Mouse (Mus musculus) CH12.LX (cell line): Measurements from ENCODE around the gene Rap1gds1. TPM values are rescaled to one million over a fixed set of nuclear protein-coding genes. Genes with fewer than 3 reads are reported as not detected.

Source experiments
- DNase-seq: peaks from one replicate; pipeline ENCODE4 v3.0.0-alpha.2; 2013; ENCODE audit errors: extremely low read depth
- H3K27ac ChIP-seq: 2 replicates; pipeline ENCODE4 v1.5.1; 2012; ENCODE audit warnings: low read depth, mild to moderate bottlenecking, control low read depth, moderate library complexity; ENCODE audit not compliant: insufficient read depth
- H3K27me3 ChIP-seq: replicated peaks from 2 replicates; pipeline ENCODE3; 2012; ENCODE audit warnings: inconsistent platforms
- H3K36me3 ChIP-seq, 2 experiments: replicated peaks in 1 of 2; 2 replicates each; pipeline versions ENCODE3 to v1.6.1; 2012; ENCODE audit warnings: inconsistent platforms in 1 of 2, low read length in 1 of 2, mild to moderate bottlenecking in 1 of 2, mixed read lengths in 1 of 2, moderate library complexity in 1 of 2; ENCODE audit not compliant: control insufficient read depth in 1 of 2, insufficient read depth in 1 of 2
- H3K4me1 ChIP-seq, 2 experiments: 2 replicates each; pipeline ENCODE4 v1.6.1; 2012; ENCODE audit warnings: inconsistent platforms in 1 of 2, moderate library complexity in 1 of 2; ENCODE audit not compliant: insufficient read depth in 2 of 2, control insufficient read depth in 1 of 2
- H3K4me2 ChIP-seq: 2 replicates; pipeline ENCODE4 v1.6.1; 2012; ENCODE audit warnings: low read depth, mild to moderate bottlenecking, control low read depth; ENCODE audit not compliant: poor library complexity, insufficient read depth, severe bottlenecking
- H3K4me3 ChIP-seq, 3 experiments: fragments of 150-350 bp in 1 of 3; sonication (generic) in 1 of 3; replicated peaks in 1 of 3; 2 replicates each; pipeline versions ENCODE3 to v1.5.1; 2011 to 2012; ENCODE audit warnings: low read depth in 2 of 3, low read length in 2 of 3, mild to moderate bottlenecking in 2 of 3, moderate library complexity in 2 of 3, control low read depth in 1 of 3, improper control_type of control experiment in 1 of 3, inconsistent platforms in 1 of 3, mixed read lengths in 1 of 3; ENCODE audit not compliant: poor library complexity in 1 of 3
- H3K79me2 ChIP-seq: replicated peaks from 2 replicates; pipeline ENCODE4 v1.6.1; 2012; ENCODE audit warnings: mild to moderate bottlenecking, moderate library complexity; ENCODE audit not compliant: control insufficient read depth, poor library complexity, insufficient read depth, severe bottlenecking; ENCODE audit errors: extremely low read depth
- H3K9ac ChIP-seq: 2 replicates; pipeline ENCODE4 v1.6.1; 2012; ENCODE audit warnings: low read depth, mild to moderate bottlenecking, control low read depth, moderate library complexity; ENCODE audit not compliant: insufficient read depth
- H3K9me3 ChIP-seq: replicated peaks from 2 replicates; pipeline ENCODE3; 2012; ENCODE audit warnings: low read length, inconsistent platforms, mixed read lengths
- BHLHE40 ChIP-seq: IDR thresholded peaks from 2 replicates; pipeline ENCODE4 v1.6.1; 2011; ENCODE audit warnings: mild to moderate bottlenecking, low read depth, low read length, improper control_type of control experiment
- CHD2 ChIP-seq: IDR thresholded peaks from 2 replicates; pipeline ENCODE4 v1.6.1; 2011; ENCODE audit warnings: low read length, improper control_type of control experiment
- JUND ChIP-seq: conservative IDR thresholded peaks from 2 replicates; pipeline ENCODE4 v1.6.1; 2011; ENCODE audit warnings: low read depth, low read length, improper control_type of control experiment
- MAFK ChIP-seq: IDR thresholded peaks from 2 replicates; pipeline ENCODE4 v1.6.1; 2011; ENCODE audit warnings: low read length, improper control_type of control experiment; ENCODE audit not compliant: insufficient replicate concordance
- NELFE ChIP-seq: IDR thresholded peaks from 2 replicates; pipeline ENCODE4 v1.6.1; 2011; ENCODE audit warnings: low read depth, low read length, improper control_type of control experiment
- POLR2A ChIP-seq: IDR thresholded peaks from 2 replicates; pipeline ENCODE4 v1.6.1; 2011; ENCODE audit warnings: low read depth, mild to moderate bottlenecking, improper control_type of control experiment, low read length
- SIN3A ChIP-seq: IDR thresholded peaks from 2 replicates; pipeline ENCODE4 v1.6.1; 2012; ENCODE audit warnings: low read length, improper control_type of control experiment, inconsistent platforms
- UBTF ChIP-seq: IDR thresholded peaks from 2 replicates; pipeline ENCODE4 v1.6.1; 2012; ENCODE audit warnings: low read depth, mild to moderate bottlenecking, inconsistent platforms, low read length, improper control_type of control experiment, moderate library complexity
- USF1 ChIP-seq: IDR thresholded peaks from 2 replicates; pipeline ENCODE4 v1.6.1; 2014; ENCODE audit warnings: low read depth, mild to moderate bottlenecking, inconsistent platforms, low read length, improper control_type of control experiment
- USF2 ChIP-seq: conservative IDR thresholded peaks from 2 replicates; pipeline ENCODE4 v1.6.1; 2011; ENCODE audit warnings: low read depth, low read length, improper control_type of control experiment
- ZC3H11A ChIP-seq: IDR thresholded peaks from 2 replicates; pipeline ENCODE4 v1.6.1; 2012; ENCODE audit warnings: low read depth, mild to moderate bottlenecking, inconsistent platforms, low read length, improper control_type of control experiment
- dilution Hi-C: fragments of 300-500 bp; cut with MboI; formaldehyde crosslinking; loops from 2 replicates; pipeline ENCODE4 v1.14.3; 2020; ENCODE audit warnings: low sequenced_read_pairs; ENCODE audit not compliant: extremely low pct_unique_long_range_greater_than_20kb, extremely low pct_ligation_motif_present
- in situ Hi-C: fragments of 300-500 bp; cut with MboI; formaldehyde crosslinking; loops from 3 replicates; pipeline ENCODE4 v1.14.3; 2019; ENCODE audit warnings: low sequenced_read_pairs, low pct_ligation_motif_present, low pct_unique_long_range_greater_than_20kb, mixed read lengths
- polyA plus RNA-seq: library from polyadenylated mRNA; unstranded; fragments of >175 nt; gene quantifications from 2 replicates; pipeline ENCODE4 v1.2.1, GENCODE M21; 2012; ENCODE audit warnings: low read depth; ENCODE audit not compliant: insufficient read length
- total RNA-seq, 2 experiments: library from RNA; depleted of rRNA; stranded (reverse); fragments of 300-350 nt in 1 of 2; fragments of >200 nt in 1 of 2; gene quantifications; 2 replicates each; pipeline ENCODE4 v1.2.3; 2012 to 2014

Gene Rap1gds1
- total and polyA plus RNA-seq, 3 experiments: 24.4 to 36.7 (median 26.3) TPM

GRCm38 (mm10) chr3:139073801-139074483 is 1.1 kb downstream of the Rap1gds1 start:
- Histone ChIP-seq H3K27me3 (no peaks in the 10 kb centered on the region), H3K79me2 (peaks cover 7% of the 10 kb centered on the region; the same call in 1 of the 2 replicates), H3K4me2 (peak overlapping the region; percentile 64; the same call in 1 of the 2 replicates), H3K4me1 (peaks cover 0 to 25% of the 10 kb centered on the region in 2 experiments; a peak in 2 of 4 replicates), H3K9ac (peak overlapping the region; percentile 57), H3K36me3 (no peaks in the 10 kb centered on the region), H3K9me3 (peaks cover 15% of the 10 kb centered on the region), H3K4me3 (peak overlapping the region; percentile 55 to 98 (median 71)), H3K27ac (peak overlapping the region; percentile 85)
- in situ Hi-C loops (no loop called here), dilution Hi-C loops (no loop called here)
- no peak for DNase-seq
- no peak for TF ChIP-seq POLR2A
- TF ChIP-seq MAFK: 0 out of 2 replicates have a peak, but pooled peaks have one; percentile 13
- TF ChIP-seq, all 38 proteins: peak for 1

- in situ Hi-C loops (no loop called here), dilution Hi-C loops (no loop called here)
- Histone ChIP-seq H3K36me3 (peaks cover 0 to 7% of the 10 kb centered on the region in 2 experiments), H3K4me2 (no peak overlapping the region), H3K27me3 (no peaks in the 10 kb centered on the region), H3K27ac (no peak overlapping the region), H3K4me3 (no peak overlapping the region), H3K4me1 (peaks cover 0 to 28% of the 10 kb centered on the region in 2 experiments; a peak in 2 of 4 replicates), H3K9me3 (peaks cover 3% of the 10 kb centered on the region), H3K9ac (no peak overlapping the region), H3K79me2 (peaks cover 7% of the 10 kb centered on the region; the same call in 1 of the 2 replicates)
- DNase-seq: no peak
- no peak for TF ChIP-seq USF2
- no peak for TF ChIP-seq USF1
- no peak for TF ChIP-seq SIN3A
- no peak for TF ChIP-seq MAFK
- no peak for TF ChIP-seq BHLHE40
- no peak for TF ChIP-seq JUND
- TF ChIP-seq NELFE: no peak
- no peak for TF ChIP-seq UBTF
- no peak for TF ChIP-seq CHD2
These were observed 5.5 kb downstream of the Rap1gds1 start for GRCm38 (mm10) chr3:139069539-139069938.

DNA sequence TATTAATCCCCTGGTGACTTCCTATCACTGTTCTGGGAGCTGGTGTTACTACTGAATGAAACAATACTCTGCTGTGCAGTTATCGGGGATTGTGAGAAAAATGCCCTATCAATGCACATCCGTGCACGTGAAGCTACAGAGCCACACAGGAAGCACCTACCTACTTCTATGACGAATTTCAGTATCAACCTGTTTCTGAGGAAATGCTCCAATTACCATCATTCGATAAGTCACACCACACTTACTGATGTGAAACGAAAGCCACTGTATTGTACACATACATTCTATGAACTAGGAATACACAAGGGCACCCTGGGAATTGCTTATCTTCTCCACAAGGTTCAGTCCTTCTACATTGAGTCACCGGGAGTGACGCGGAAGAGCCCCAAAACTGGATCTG is 10.9 kb downstream of the Rap1gds1 start:
- in situ Hi-C loops (no loop called here), dilution Hi-C loops (no loop called here)
- Histone ChIP-seq H3K4me1 (peaks cover 0 to 16% of the 10 kb centered on the region in 2 experiments; a peak in 3 of 4 replicates), H3K27me3 (no peaks in the 10 kb centered on the region), H3K9ac (no peak overlapping the region), H3K27ac (no peak overlapping the region), H3K4me2 (no peak overlapping the region), H3K4me3 (no peak overlapping the region), H3K79me2 (no peaks in the 10 kb centered on the region), H3K9me3 (no peaks in the 10 kb centered on the region), H3K36me3 (peaks cover 0 to 15% of the 10 kb centered on the region in 2 experiments)
- DNase-seq: no peak
- TF ChIP-seq UBTF (no peak), JUND (no peak), SIN3A (no peak), NELFE (no peak), ZC3H11A (no peak)
